Mouse (Mus musculus): ENCODE measurements at regions not wholly inside any gene's neighbourhood (a gene's known extent, or its start where the extent isn't known, plus 50 kb on each side); places are given as distances from the start of the nearest gene placed in this dataset.

GRCm38 (mm10) chr2:123551249-123551850, 538.4 kb upstream of the Sema6d start:
- 74% methylated on average over 1 of the region's 1 CpGs for WGBS
- no peaks in the 10 kb centered on the region for H3K9me3 ChIP-seq
- no peak for DNase-seq (ENCODE audit: low spot score)

DNA sequence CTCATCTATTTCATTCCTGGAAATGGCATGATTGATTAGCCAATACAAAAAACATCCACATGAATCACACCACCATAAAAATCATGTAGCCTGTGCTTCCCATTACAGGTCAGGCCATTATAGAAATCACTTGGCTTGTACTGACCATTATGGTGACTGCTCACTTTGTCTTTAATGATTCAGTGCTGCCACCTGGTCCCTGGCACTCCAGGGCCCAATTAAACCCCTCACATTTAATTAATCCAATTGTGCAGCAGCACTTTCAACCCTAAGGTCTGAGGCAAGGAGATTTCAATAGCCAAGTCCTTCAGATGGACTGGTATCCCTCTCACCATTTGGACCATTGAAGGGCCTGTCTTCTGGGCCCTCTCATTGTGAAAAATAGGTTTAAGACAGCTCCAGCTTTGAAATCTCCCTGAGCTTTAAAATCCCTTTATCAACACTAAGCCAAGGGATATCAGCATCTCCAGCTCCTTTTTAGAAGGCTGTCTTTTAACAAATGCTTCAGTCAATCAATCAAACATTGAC, 531.6 kb upstream of the Sema6d start:
- Histone ChIP-seq H3K9me3 (no peaks in the 10 kb centered on the region), H3K36me3 (no peaks in the 10 kb centered on the region), H3K4me1 (no peaks in the 10 kb centered on the region), H3K4me3 (no peak overlapping the region), H3K27ac (no peak overlapping the region), H3K27me3 (ENCODE audit: insufficient read depth, poor library complexity, severe bottlenecking) (no peaks in the 10 kb centered on the region)
- DNase-seq (ENCODE audit: low spot score): no peak

More at GRCm38 (mm10) chr2:123551249-123551850, 538.4 kb upstream of the Sema6d start:
- no peak overlapping the region for H3K4me3 ChIP-seq
- no peak overlapping the region for H3K27ac ChIP-seq
- H3K27me3 ChIP-seq (ENCODE audit: insufficient read depth, poor library complexity, severe bottlenecking): no peaks in the 10 kb centered on the region
- H3K4me1 ChIP-seq: no peaks in the 10 kb centered on the region
- H3K36me3 ChIP-seq: no peaks in the 10 kb centered on the region

All from heart, embryonic 10.5 days (tissue).